Mouse (Mus musculus): ENCODE results near the gene Exoc3l4. TPM values are rescaled to one million over a fixed set of nuclear protein-coding genes. Genes with fewer than 3 reads are reported as not detected.

The Exoc3l4 gene
- polyA plus RNA-seq, 1 experiment from 2014 or later = 8.9 TPM

DNA sequence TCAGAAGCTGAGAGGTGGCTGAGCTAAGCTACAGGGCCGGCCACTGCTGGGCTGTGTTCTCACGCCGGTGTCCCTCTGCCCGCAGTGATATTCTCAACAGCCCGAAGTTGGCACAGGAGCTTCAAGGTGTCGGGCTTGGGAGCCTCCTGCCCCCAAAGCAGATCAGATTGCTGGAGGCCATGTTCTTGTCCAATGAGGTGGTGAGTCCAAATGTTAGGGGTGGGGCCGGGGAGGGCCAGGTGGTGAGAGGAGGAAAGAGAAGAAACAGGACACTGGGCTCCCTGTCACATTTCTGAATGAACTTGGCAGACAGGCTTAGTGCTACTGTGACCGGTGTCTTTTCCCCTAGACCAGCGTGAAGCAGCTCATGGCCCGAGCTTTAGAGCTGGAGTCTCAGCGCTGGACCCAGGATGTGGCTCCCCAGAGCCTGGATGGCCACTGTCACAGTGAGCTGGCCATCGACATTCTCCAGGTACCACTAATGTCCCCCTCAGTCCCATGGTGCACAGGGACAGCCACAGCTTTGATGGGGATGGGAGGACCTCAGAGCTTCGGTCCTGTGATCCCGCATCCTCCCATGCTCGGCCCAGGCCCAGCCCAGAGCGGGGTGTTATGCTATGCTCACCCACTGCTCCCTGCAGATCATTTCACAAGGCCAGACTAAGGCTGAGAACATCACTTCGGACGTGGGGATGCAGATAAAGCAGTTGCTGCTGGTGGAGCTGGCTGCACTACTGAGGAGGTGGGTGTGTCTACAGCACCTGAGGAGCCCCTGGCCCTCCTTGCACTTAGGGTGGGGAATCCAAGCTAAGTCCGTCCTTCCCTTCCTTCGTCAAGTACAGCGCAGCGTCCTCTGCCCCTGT is 31.3 kb downstream of the Exoc3l4 start:
- Histone ChIP-seq H3K9ac (no peak overlapping the region), H3K27ac (no peak overlapping the region), H3K27me3 (peaks cover 92% of the 10 kb centered on the region), H3K4me3 (no peak overlapping the region), H3K36me3 (no peaks in the 10 kb centered on the region), H3K9me3 (no peaks in the 10 kb centered on the region), H3K4me2 (replicated peaks) (peak overlapping the region; percentile 1; the same call in 1 of the 2 replicates), H3K4me1 (peaks cover 53% of the 10 kb centered on the region)
- ATAC-seq (ENCODE audit: insufficient number of reproducible peaks, insufficient read depth, low FRiP score, low TSS enrichment) = no peak
- 11% methylated on average over 22 of the region's 22 CpGs for WGBS

DNA sequence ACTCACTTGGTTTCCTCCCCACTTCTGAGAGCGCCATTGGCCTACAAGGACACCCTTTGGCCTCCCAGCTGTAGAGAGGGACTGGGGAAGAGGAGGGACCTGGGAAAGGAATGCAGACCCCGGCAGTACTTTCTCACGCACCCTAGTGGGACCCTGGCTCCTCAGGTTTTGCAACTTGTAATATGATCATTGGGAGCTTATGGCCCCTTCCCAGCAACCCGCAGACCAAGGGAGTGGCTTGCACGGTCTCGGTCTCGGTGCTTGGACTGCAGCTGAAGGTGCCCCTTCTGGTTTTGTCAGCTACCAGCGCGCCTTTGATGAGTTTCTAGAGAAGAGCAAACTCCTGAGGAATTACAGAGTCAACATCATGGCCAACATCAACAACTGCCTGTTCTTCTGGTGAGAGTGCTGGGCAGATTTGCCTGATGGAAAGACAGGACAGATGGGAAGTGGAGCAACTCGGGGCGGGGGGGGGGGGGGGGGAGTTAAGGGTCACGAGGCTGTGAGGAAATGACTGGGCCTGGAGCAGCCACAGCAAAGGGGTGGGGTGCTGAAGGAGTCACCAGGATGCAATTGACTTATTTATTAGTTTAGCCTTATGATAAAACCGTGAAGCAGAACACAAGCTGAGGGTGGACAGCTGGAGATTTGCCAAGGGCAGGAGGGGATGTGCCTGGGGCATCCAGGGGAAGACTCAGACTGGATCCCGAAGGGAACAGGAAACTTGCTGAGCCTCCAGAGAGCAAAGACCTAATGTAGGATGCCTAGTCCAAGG is 32.3 kb downstream of the Exoc3l4 start:
- Histone ChIP-seq H3K9ac (no peak overlapping the region), H3K36me3 (no peaks in the 10 kb centered on the region), H3K4me2 (replicated peaks) (peak overlapping the region; percentile 24), H3K9me3 (no peaks in the 10 kb centered on the region), H3K27me3 (peaks cover 87% of the 10 kb centered on the region), H3K27ac (peak overlapping the region; percentile 54; the same call in 1 of the 2 replicates), H3K4me1 (peaks cover 57% of the 10 kb centered on the region), H3K4me3 (no peak overlapping the region)
- WGBS = 8% methylated on average over 13 of the region's 14 CpGs
- ATAC-seq (ENCODE audit: insufficient number of reproducible peaks, insufficient read depth, low FRiP score, low TSS enrichment) = no peak

DNA sequence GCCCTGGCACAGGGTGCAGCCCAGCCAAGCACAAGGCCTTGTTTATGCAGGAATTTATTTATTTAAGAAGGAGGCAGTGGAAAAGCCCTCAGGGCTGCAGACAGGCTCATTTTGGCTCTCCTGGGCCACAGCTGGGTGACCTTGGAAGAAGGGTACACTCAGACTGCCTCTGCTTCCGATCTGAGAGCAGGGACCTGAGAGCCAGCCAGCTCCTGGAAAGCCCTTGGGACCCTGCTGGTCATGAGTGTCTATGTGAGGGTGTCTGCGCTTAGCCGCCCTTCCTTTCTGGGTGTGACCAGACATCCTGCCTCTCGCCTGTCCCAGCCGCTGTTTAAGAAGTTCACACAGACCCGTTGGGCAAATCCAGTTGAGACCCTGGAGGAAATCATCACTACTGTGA is 33.5 kb downstream of the Exoc3l4 start:
- 24% methylated on average over 6 of the region's 6 CpGs for WGBS
- no peaks in the 10 kb centered on the region for H3K9me3 ChIP-seq
- ATAC-seq (ENCODE audit: insufficient number of reproducible peaks, insufficient read depth, low FRiP score, low TSS enrichment) = no peak
- no peak overlapping the region for H3K27ac ChIP-seq
- H3K4me2 ChIP-seq (replicated peaks) = no peak overlapping the region
- H3K4me1 ChIP-seq = peaks cover 68% of the 10 kb centered on the region
- no peak overlapping the region for H3K9ac ChIP-seq
- no peaks in the 10 kb centered on the region for H3K36me3 ChIP-seq
- peaks cover 76% of the 10 kb centered on the region for H3K27me3 ChIP-seq
- H3K4me3 ChIP-seq = no peak overlapping the region

DNA sequence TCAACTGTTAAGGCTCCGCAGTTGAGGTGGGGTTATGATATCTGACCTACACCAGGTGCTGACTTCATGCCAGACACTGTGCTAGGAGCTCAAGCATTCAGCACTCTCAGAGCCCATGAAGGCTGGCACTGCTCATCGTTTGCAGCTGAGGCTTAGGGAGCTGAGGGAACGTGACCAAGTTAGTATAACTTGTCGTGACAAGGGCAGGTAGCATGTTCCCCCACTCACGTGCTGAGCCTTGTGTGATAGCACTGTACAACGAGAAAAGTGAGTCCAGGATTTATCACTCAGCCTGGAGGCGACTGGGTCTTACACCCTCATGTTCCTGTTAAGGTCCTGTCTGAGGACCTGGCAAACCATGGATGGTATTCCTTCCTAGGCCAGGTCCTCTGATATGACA is 34.7 kb downstream of the Exoc3l4 start:
- Histone ChIP-seq H3K9me3 (no peaks in the 10 kb centered on the region), H3K27me3 (peaks cover 76% of the 10 kb centered on the region), H3K4me1 (peaks cover 59% of the 10 kb centered on the region), H3K4me3 (no peak overlapping the region), H3K9ac (no peak overlapping the region), H3K27ac (no peak overlapping the region), H3K4me2 (replicated peaks) (no peak overlapping the region), H3K36me3 (no peaks in the 10 kb centered on the region)
- WGBS = 80% methylated on average over 7 of the region's 7 CpGs
- ATAC-seq (ENCODE audit: insufficient number of reproducible peaks, insufficient read depth, low FRiP score, low TSS enrichment) = no peak

DNA sequence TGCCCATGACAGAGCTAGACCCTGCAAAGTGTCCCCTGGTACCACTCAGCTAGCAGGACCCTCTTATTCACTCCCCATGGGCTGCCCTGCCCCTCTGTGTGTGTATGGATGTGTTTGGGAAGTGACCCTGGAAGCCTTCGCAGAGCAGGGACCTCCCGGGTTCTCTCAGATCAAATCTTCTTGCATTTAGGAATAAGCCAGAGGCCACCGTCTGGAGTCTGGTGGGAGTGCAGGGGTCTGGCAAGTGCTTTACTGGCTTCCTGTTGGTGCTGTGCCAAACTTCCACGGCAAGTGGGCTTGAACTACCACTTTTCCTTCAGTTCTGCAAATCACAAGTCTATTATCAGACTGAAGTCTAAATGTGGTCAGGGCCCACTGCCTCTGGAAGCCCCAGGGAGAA is 37.2 kb downstream of the Exoc3l4 start:
- ATAC-seq (ENCODE audit: insufficient number of reproducible peaks, insufficient read depth, low FRiP score, low TSS enrichment) = no peak
- Histone ChIP-seq H3K36me3 (no peaks in the 10 kb centered on the region), H3K4me3 (no peak overlapping the region), H3K27ac (no peak overlapping the region), H3K9ac (no peak overlapping the region), H3K4me2 (replicated peaks) (no peak overlapping the region), H3K27me3 (peaks cover 58% of the 10 kb centered on the region), H3K4me1 (peaks cover 38% of the 10 kb centered on the region), H3K9me3 (no peaks in the 10 kb centered on the region)
- 17% methylated on average over 4 of the region's 4 CpGs for WGBS

DNA sequence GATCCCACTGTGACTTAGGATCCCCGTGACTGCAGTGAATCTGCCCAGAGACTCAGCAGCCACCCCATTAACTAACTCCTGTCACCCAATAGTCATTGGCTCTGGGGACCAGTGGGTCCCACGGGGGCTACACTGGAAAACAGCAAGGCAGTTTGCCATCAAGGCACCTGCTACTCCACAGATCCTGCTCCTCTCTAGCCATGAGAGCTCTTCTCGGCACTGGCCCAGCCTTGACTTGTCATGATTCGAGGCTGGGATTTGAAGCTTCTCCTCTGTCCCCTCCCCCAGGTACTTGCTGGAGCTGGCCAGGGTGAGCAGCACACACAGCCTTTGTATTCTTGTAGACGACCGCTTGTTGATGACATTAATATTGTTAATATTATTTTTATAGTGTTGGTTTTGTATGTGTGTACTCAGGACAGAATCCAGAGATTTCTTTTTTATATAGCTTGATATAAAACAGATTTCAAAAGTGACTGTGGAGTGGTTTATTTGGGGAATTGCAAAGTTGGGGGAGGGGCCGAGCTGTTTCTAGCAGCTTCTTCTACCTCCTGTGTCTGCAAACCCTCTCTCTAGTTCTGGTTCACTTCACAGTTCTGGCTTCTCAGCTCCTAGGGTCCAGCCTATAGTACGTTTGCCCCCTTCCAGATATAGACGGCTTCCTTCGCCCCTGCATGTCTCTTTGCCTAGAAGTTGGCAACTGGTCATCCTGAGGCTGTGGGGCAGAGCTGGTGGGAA is 37.9 kb downstream of the Exoc3l4 start:
- 58% methylated on average over 10 of the region's 10 CpGs for WGBS
- Histone ChIP-seq H3K36me3 (no peaks in the 10 kb centered on the region), H3K4me1 (peaks cover 31% of the 10 kb centered on the region), H3K9me3 (no peaks in the 10 kb centered on the region), H3K27ac (no peak overlapping the region), H3K9ac (no peak overlapping the region), H3K4me3 (no peak overlapping the region), H3K27me3 (peaks cover 51% of the 10 kb centered on the region), H3K4me2 (replicated peaks) (no peak overlapping the region)
- ATAC-seq (ENCODE audit: insufficient number of reproducible peaks, insufficient read depth, low FRiP score, low TSS enrichment) = no peak

DNA sequence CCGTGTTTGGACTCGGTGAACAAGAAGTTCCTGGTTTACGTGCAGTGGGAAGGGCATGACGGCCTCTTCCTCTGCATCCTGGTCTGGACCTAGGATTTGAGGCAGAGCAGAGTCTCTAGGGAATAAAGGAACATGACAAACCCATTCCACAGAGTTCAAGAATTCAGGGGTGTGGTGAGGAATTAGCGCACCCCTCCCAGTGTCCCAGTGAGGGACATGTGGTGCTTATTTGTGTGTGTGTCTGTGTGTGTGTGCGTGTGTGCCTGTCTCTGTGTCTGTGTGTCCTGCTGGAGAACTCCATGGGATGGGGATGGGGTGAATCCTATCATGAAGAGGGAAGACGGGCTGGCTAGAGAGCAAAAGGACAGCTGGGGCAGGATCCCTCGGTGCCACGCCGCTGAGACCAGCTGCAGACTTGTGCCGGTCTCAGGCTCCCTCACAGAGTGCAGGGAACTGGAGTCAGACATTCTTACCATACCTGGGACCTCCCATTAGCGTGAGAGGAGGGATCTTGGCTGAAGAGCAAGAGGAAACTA is 38.6 kb downstream of the Exoc3l4 start:
- Histone ChIP-seq H3K9me3 (no peaks in the 10 kb centered on the region), H3K4me3 (no peak overlapping the region), H3K27ac (no peak overlapping the region), H3K36me3 (no peaks in the 10 kb centered on the region), H3K27me3 (peaks cover 45% of the 10 kb centered on the region), H3K4me1 (peaks cover 25% of the 10 kb centered on the region), H3K9ac (no peak overlapping the region), H3K4me2 (replicated peaks) (no peak overlapping the region)
- no peak for ATAC-seq (ENCODE audit: insufficient number of reproducible peaks, insufficient read depth, low FRiP score, low TSS enrichment)
- WGBS = 59% methylated on average over 12 of the region's 12 CpGs

DNA sequence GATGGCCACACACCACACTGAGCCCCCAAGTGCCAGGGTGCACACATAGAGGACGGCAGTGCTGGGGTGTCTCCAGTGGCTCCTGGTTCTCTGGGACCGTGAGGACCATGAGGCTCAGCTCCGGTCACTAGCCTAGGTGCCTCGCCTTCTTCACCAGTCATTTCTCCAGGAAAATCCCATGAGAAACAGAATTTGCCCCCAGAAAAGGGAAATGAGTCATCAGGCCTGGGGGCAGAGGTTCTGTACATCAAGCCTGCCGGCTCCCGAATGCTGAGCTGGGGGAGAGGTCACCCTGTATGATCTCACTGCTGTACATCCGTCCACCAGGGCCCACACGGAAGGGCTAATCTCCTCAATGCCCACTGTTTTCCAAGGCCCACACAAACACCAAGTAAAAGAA is 39.0 kb downstream of the Exoc3l4 start:
- no peaks in the 10 kb centered on the region for H3K9me3 ChIP-seq
- WGBS = 54% methylated on average over 8 of the region's 8 CpGs
- H3K36me3 ChIP-seq = no peaks in the 10 kb centered on the region
- H3K9ac ChIP-seq = no peak overlapping the region
- H3K4me3 ChIP-seq = no peak overlapping the region
- H3K4me2 ChIP-seq (replicated peaks) = no peak overlapping the region
- H3K4me1 ChIP-seq = peaks cover 20% of the 10 kb centered on the region
- no peak for ATAC-seq (ENCODE audit: insufficient number of reproducible peaks, insufficient read depth, low FRiP score, low TSS enrichment)
- no peak overlapping the region for H3K27ac ChIP-seq
- peaks cover 40% of the 10 kb centered on the region for H3K27me3 ChIP-seq

DNA sequence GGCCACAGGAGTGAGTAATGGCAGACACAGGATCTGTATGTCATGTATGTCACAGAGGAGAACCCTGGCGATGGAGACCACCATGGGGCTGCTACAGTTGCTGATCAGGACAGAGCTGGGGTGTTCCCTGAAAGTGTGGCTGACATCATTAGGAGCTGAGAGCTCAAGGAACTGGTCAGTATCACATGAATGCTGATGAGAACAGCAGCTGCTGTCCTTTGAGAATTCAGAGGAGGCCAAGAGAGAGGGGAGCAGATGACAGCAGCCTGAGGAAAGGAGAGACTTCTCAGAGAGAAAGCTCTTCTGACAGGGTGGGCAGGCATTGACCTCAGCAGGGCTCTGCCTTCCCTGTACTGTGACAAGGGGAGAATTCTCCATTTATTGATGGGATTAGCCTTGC is 40.9 kb downstream of the Exoc3l4 start:
- WGBS = 90% methylated on average over 1 of the region's 1 CpGs
- Histone ChIP-seq H3K27me3 (peaks cover 25% of the 10 kb centered on the region; the same call in 1 of the 2 replicates), H3K36me3 (no peaks in the 10 kb centered on the region), H3K9me3 (no peaks in the 10 kb centered on the region), H3K9ac (no peak overlapping the region), H3K4me1 (peaks cover 18% of the 10 kb centered on the region), H3K4me3 (no peak overlapping the region), H3K27ac (no peak overlapping the region), H3K4me2 (replicated peaks) (no peak overlapping the region)
- no peak for ATAC-seq (ENCODE audit: insufficient number of reproducible peaks, insufficient read depth, low FRiP score, low TSS enrichment)

DNA sequence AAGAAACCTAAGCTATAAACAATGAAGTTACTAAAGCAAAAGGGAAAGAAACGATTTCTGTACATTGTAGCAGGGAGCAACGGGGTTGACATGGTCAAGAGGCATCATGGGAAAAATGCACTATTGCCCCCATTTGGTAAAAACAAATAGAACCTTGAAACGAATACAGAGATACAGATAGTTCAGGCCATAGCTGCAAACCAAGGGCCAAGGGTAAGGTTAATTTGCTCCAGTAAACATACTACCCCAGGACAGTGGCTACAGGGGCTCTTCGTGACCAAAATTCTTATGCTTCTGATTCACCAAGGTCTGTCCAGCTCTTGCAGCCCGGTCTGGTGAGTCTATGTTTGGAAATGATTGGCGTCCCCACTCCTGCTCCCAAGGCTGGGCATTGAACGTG is 46.8 kb downstream of the Exoc3l4 start:
- Histone ChIP-seq H3K9ac (no peak overlapping the region), H3K27me3 (no peaks in the 10 kb centered on the region), H3K9me3 (no peaks in the 10 kb centered on the region), H3K36me3 (no peaks in the 10 kb centered on the region), H3K4me2 (replicated peaks) (no peak overlapping the region), H3K27ac (no peak overlapping the region), H3K4me3 (no peak overlapping the region), H3K4me1 (peaks cover 6% of the 10 kb centered on the region; the same call in 1 of the 2 replicates)
- no peak for ATAC-seq (ENCODE audit: insufficient number of reproducible peaks, insufficient read depth, low FRiP score, low TSS enrichment)
- 75% methylated on average over 7 of the region's 7 CpGs for WGBS

DNA sequence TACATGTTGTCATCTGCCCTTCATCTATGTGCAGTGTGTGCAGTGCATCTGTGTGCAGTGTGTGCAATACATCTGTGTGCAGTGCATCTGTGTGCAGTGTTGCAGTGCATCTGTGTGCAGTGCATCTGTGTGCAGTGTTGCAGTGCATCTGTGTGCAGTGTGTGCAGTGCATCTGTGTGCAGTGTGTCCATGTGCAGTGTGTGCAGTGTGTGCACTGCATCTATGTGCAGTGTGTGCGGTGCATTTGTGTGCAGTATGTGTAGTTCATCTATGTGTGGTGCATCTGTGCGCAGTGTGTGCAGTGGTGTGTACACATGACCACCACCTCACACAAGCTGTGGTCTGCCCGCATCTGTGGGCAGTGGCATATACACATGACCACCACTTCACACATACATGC is 49.6 kb downstream of the Exoc3l4 start:
- Histone ChIP-seq H3K27ac (no peak overlapping the region), H3K4me2 (replicated peaks) (no peak overlapping the region), H3K9me3 (no peaks in the 10 kb centered on the region), H3K4me3 (no peak overlapping the region), H3K36me3 (no peaks in the 10 kb centered on the region), H3K27me3 (no peaks in the 10 kb centered on the region), H3K4me1 (peaks cover 6% of the 10 kb centered on the region; the same call in 1 of the 2 replicates), H3K9ac (no peak overlapping the region)
- no peak for ATAC-seq (ENCODE audit: insufficient number of reproducible peaks, insufficient read depth, low FRiP score, low TSS enrichment)
- 93% methylated on average over 3 of the region's 3 CpGs for WGBS

Measured in embryonic facial prominence, embryonic 12.5 days (tissue).